Mouse (Mus musculus) T-helper 1 cell (primary cell): ENCODE data around the gene Rhou.

ENCODE experiments used
- in situ Hi-C: fragments of 300-600 bp; cut with MboI, MseI; formaldehyde crosslinking; loops from one replicate; pipeline ENCODE4 v1.15.1; 2025; ENCODE audit warnings: high pct_unique_total_duplicates

Rhou gene

GRCm38 (mm10) chr8:123692165-123692962, 38.6 kb downstream of the Rhou start:
- in situ Hi-C loops = no loop called here

GRCm38 (mm10) chr8:123696167-123696566, 42.4 kb downstream of the Rhou start:
- in situ Hi-C loops = no loop called here

- in situ Hi-C loops = no loop called here
Measured at GRCm38 (mm10) chr8:123697329-123697728, 43.6 kb downstream of the Rhou start.

GRCm38 (mm10) chr8:123700399-123701070, 46.8 kb downstream of the Rhou start:
- in situ Hi-C loops = no loop called here

GRCm38 (mm10) chr8:123701952-123702587, 48.3 kb downstream of the Rhou start:
- in situ Hi-C loops = no loop called here

GRCm38 (mm10) chr8:123705376-123705775, 51.6 kb downstream of the Rhou start:
- in situ Hi-C loops = no loop called here

- in situ Hi-C loops = no loop called here
Measured at GRCm38 (mm10) chr8:123707137-123707536, 53.4 kb downstream of the Rhou start.

GRCm38 (mm10) chr8:123708729-123709128, 55.0 kb downstream of the Rhou start:
- in situ Hi-C loops = no loop called here

GRCm38 (mm10) chr8:123710335-123710734, 56.6 kb downstream of the Rhou start:
- in situ Hi-C loops = no loop called here
